Mouse (Mus musculus): ENCODE measurements around the gene Golga2. TPM values are rescaled to one million over a fixed set of nuclear protein-coding genes. Genes with fewer than 3 reads are reported as not detected.

Golga2 gene
- polyA plus RNA-seq, 1 experiment: 36.0 TPM

DNA sequence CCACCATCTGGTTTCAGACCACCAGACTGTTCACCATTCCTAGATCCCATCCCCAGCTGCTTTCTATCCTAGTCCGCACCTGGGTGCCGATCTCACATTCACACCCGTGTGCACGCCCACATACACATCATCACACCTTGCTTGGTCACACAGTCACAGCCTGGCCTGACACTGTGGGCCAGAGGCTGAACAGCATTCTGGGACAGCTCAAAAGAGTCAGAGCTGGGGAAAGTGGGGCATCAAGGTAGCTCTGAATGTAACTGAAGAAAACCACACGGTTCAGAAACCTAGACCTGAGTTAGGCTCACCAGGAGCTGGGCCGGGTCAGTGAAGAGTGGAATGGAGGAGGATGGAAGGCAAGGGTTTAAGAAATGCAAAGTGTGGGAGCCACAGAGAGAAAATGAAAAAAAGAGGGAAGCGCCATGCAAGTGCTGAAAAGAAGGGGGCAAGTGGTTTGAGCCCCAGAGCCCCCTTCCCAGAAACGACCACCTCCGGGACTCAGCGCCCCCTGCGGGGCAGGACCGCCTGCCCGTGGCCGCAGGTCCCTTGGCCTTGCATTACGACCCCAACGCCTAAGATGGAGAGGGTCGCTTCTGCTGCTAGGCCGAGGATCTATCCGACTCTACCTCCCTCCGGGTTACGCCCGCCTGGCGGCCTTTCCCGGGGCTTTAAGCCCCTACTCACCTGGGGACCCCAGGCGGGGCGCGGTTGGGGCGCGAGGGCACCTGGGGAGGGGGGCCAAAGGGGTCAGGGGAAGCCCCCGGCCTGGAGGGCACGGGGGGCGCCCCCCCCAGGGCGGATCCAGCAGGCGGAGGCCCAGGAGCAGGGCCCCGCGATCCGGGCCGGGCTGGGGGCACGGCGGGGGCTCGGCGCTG lies 24.5 kb downstream of the Golga2 start:
- no peak overlapping the region for H3K27ac ChIP-seq (ENCODE audit: control insufficient read depth, insufficient read depth, low read depth, low read length)
- H3K4me3 ChIP-seq (ENCODE audit: control insufficient read depth, low read depth, low read length): peak overlapping the region; percentile 45; the same call in 1 of the 2 replicates
- H3K36me3 ChIP-seq (ENCODE audit: control insufficient read depth, insufficient read depth, low read length): peaks cover 3% of the 10 kb centered on the region
- peaks cover 11% of the 10 kb centered on the region for H3K4me1 ChIP-seq (ENCODE audit: control insufficient read depth, insufficient read depth, low read length)
- TF ChIP-seq CTCF (IDR thresholded peaks at IDR 0.05; ENCODE audit: control insufficient read depth, insufficient read depth, insufficient replicate concordance, low read depth, low read length) (no peak), POLR2A (IDR thresholded peaks at IDR 0.05; ENCODE audit: control insufficient read depth, low read depth, low read length) (no peak)
- no peaks in the 10 kb centered on the region for H3K27me3 ChIP-seq (ENCODE audit: control insufficient read depth, insufficient read depth, low read length)

DNA sequence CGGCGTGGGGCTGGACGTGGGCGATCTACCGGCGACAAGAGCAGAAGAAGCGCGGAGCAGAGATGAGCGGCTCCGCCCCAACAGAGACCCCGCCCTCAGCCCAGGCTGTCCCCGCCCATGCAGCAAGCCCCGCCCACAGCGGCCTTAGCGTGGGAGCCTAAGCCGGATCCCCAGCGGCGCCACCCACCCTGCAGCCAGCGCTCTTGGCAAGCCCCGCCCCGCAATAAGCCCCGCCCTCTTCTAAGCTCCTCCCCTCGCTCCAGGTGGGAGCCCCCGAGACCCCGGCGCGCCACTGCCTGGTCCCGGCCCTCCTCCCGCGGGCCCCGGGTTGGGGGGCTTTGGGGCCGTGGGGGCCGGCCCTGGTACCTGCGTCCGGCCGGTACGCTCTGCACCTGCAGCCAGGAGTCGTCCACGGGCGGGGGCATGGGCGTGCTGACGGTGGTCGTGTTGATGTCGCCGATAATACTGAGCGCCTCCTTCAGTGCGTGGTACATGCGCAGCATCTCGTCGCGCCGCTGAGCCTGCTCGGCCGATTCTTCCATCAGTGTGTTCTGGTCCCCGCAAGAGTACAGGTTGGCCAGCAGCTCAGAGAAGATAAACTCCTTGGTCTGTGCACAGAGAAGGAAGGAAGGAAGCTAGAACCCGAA lies 25.3 kb downstream of the Golga2 start:
- Histone ChIP-seq H3K27ac (ENCODE audit: control insufficient read depth, insufficient read depth, low read depth, low read length) (no peak overlapping the region), H3K27me3 (ENCODE audit: control insufficient read depth, insufficient read depth, low read length) (no peaks in the 10 kb centered on the region), H3K4me1 (ENCODE audit: control insufficient read depth, insufficient read depth, low read length) (peaks cover 14% of the 10 kb centered on the region), H3K4me3 (ENCODE audit: control insufficient read depth, low read depth, low read length) (peak overlapping the region; percentile 75), H3K36me3 (ENCODE audit: control insufficient read depth, insufficient read depth, low read length) (no peaks in the 10 kb centered on the region)
- TF ChIP-seq POLR2A (IDR thresholded peaks at IDR 0.05; ENCODE audit: control insufficient read depth, low read depth, low read length) (no peak), CTCF (IDR thresholded peaks at IDR 0.05; ENCODE audit: control insufficient read depth, insufficient read depth, insufficient replicate concordance, low read depth, low read length) (no peak)

DNA sequence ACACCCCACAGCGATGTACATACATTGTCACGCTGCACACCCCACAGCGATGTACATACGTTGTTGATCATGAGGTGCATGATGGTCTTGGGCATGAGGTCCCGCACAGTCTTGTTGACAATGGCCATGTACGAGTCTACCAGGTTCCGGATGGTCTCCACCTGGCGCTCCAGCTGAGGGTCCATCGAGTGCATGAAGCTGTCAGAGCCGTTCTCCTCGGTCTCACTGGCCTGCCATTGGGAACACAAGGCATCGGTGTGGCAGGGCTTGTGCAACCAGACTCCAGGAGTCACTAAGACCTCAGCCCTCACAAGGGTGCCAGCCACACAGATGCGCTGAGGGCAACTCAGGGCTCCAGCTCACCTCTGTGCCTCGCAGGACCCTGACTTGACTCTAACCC lies 27.6 kb downstream of the Golga2 start:
- peaks cover 17% of the 10 kb centered on the region for H3K4me1 ChIP-seq (ENCODE audit: control insufficient read depth, insufficient read depth, low read length)
- no peaks in the 10 kb centered on the region for H3K36me3 ChIP-seq (ENCODE audit: control insufficient read depth, insufficient read depth, low read length)
- no peak overlapping the region for H3K27ac ChIP-seq (ENCODE audit: control insufficient read depth, insufficient read depth, low read depth, low read length)
- H3K4me3 ChIP-seq (ENCODE audit: control insufficient read depth, low read depth, low read length): no peak overlapping the region
- H3K27me3 ChIP-seq (ENCODE audit: control insufficient read depth, insufficient read depth, low read length): no peaks in the 10 kb centered on the region
- TF ChIP-seq CTCF (IDR thresholded peaks at IDR 0.05; ENCODE audit: control insufficient read depth, insufficient read depth, insufficient replicate concordance, low read depth, low read length): no peak
- no peak for TF ChIP-seq POLR2A (IDR thresholded peaks at IDR 0.05; ENCODE audit: control insufficient read depth, low read depth, low read length)

DNA sequence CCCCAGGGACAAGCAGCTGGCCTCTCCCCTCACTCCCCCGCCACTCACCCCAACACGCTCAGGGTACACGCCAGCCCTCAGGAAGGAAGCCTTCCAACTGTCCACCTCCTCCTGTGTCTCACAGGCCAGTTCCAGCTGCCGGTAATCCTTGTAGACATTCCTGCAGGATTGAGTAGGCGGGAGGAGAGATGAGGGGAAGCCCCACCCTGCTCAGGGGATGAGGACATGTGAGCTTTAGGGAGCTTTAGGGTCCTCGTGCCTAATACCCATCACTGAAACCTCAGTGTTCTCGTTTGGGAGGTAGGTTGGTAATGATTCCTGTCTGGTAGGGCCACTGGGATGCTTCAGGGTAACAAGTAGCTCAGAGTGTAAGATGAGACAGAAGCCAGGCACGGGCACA lies 28.6 kb downstream of the Golga2 start:
- TF ChIP-seq CTCF (IDR thresholded peaks at IDR 0.05; ENCODE audit: control insufficient read depth, insufficient read depth, insufficient replicate concordance, low read depth, low read length) (no peak), POLR2A (IDR thresholded peaks at IDR 0.05; ENCODE audit: control insufficient read depth, low read depth, low read length) (no peak)
- Histone ChIP-seq H3K27ac (ENCODE audit: control insufficient read depth, insufficient read depth, low read depth, low read length) (no peak overlapping the region), H3K4me3 (ENCODE audit: control insufficient read depth, low read depth, low read length) (no peak overlapping the region), H3K4me1 (ENCODE audit: control insufficient read depth, insufficient read depth, low read length) (peaks cover 17% of the 10 kb centered on the region), H3K36me3 (ENCODE audit: control insufficient read depth, insufficient read depth, low read length) (no peaks in the 10 kb centered on the region), H3K27me3 (ENCODE audit: control insufficient read depth, insufficient read depth, low read length) (no peaks in the 10 kb centered on the region)

DNA sequence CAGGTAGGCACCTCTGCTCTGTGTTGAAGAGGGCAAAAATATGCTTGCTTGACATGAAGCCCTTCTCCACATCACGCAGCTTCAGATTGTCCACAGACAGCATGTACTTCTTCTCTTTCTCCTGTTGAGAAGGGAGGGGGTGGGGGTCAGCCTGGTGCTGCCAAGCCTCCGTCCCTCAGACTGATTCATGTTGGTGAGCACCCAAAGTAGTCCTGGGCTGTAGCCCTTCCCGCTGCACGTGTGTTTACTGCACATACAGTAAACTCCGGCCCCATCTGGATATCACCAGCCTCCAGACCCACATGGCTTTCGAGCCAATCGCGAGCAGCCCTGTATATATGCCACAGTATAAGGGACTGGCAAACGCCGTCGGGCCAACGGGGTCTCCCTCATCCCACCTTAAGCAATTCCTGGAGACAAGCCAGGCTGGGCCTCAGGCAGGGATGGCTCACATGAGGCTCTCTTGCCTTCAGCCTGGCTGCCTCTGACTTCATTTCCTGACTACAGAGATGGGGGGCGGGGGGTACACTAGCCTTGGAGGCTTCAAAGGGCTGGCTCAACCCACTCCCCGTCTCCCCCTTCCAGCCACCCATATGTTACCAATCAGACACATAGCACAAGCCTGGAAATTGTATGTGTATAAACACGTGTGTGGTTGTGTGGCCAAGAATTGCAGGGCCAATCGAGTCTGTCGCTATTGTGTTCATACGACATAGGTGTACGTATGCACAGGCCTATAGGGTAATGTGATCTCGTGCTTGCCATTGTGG lies 29.9 kb downstream of the Golga2 start:
- Histone ChIP-seq H3K4me1 (ENCODE audit: control insufficient read depth, insufficient read depth, low read length) (peaks cover 10% of the 10 kb centered on the region), H3K4me3 (ENCODE audit: control insufficient read depth, low read depth, low read length) (no peak overlapping the region), H3K36me3 (ENCODE audit: control insufficient read depth, insufficient read depth, low read length) (no peaks in the 10 kb centered on the region), H3K27ac (ENCODE audit: control insufficient read depth, insufficient read depth, low read depth, low read length) (no peak overlapping the region), H3K27me3 (ENCODE audit: control insufficient read depth, insufficient read depth, low read length) (no peaks in the 10 kb centered on the region)
- TF ChIP-seq POLR2A (IDR thresholded peaks at IDR 0.05; ENCODE audit: control insufficient read depth, low read depth, low read length): no peak
- TF ChIP-seq CTCF (IDR thresholded peaks at IDR 0.05; ENCODE audit: control insufficient read depth, insufficient read depth, insufficient replicate concordance, low read depth, low read length): no peak

DNA sequence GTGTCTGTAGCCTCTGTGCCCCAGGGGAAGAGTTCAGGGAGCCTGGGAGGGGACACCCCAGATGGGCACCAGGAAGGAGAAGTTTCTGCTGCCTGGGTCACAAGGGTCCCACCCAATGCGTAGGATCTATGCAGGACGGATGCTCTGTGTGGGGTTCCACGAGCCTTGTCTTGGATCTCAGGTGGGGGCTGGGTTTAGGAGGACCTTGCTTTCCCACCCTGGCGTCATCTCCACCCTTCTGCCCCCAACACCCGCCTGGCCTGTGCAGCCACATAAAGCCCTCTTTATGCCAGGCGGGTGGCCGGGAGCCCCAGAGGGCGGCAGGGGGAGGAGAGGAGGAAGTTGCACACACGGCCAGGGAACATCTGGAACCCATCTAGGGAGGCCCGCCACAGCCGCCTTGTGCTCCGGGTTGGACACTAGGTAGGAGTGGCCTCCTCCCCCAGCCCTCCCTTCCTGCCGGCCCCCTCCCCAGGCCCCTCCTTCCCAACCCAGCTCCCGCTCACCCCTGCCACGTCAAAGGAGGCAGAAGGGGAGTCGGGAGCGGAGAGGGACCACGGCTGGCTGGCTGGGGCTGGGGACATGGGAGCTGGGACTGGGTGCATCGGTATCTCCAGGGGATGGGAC lies 30.7 kb downstream of the Golga2 start:
- peaks cover 7% of the 10 kb centered on the region for H3K4me1 ChIP-seq (ENCODE audit: control insufficient read depth, insufficient read depth, low read length)
- no peaks in the 10 kb centered on the region for H3K27me3 ChIP-seq (ENCODE audit: control insufficient read depth, insufficient read depth, low read length)
- H3K36me3 ChIP-seq (ENCODE audit: control insufficient read depth, insufficient read depth, low read length): no peaks in the 10 kb centered on the region
- H3K27ac ChIP-seq (ENCODE audit: control insufficient read depth, insufficient read depth, low read depth, low read length): 0 out of 2 replicates have a peak overlapping the region, but pooled peaks have one; percentile 34
- peak overlapping the region; percentile 46 for H3K4me3 ChIP-seq (ENCODE audit: control insufficient read depth, low read depth, low read length)
- no peak for TF ChIP-seq CTCF (IDR thresholded peaks at IDR 0.05; ENCODE audit: control insufficient read depth, insufficient read depth, insufficient replicate concordance, low read depth, low read length)
- TF ChIP-seq POLR2A (IDR thresholded peaks at IDR 0.05; ENCODE audit: control insufficient read depth, low read depth, low read length): 0 out of 2 replicates have a peak, but pooled peaks have one; percentile 28
